In genomic region chr14:107845289-107846215, GRCm38 (mm10) we compare ENCODE assay signal across 30 mouse cellular contexts.
DNase-seq lines count a peak whose midpoint lies in the region; ATAC-seq lines count a peak whose summit lies in the region.
"Had no signal": no experiment of that assay in that cellular context is flagged by ENCODE, and none has a peak within 500 bp of the region (broad histone marks: within the 10 kb centered on the region; RNA-seq: fewer than 3 reads in every experiment).

No protein-coding gene starts in this region.

- no peaks in the 10 kb centered on the region for H3K9me3 ChIP-seq in hindbrain, embryonic 11.5 days (ENCODE audit: control insufficient read depth, low read length)
- H3K9me3 ChIP-seq in hindbrain, embryonic 10.5 days = no peaks in the 10 kb centered on the region
- no peaks in the 10 kb centered on the region for H3K9me3 ChIP-seq in neural tube, embryonic 11.5 days (ENCODE audit: control insufficient read depth, low read length)
- H3K9me3 ChIP-seq in neural tube, embryonic 15.5 days (replicated peaks) = no peaks in the 10 kb centered on the region
- no peaks in the 10 kb centered on the region for H3K9me3 ChIP-seq in midbrain, embryonic 14.5 days (ENCODE audit: control insufficient read depth, low read length)
- no peaks in the 10 kb centered on the region for H3K9me3 ChIP-seq in heart, embryonic 12.5 days (replicated peaks)
- H3K9me3 ChIP-seq: embryonic facial prominence, embryonic 12.5 days; intestine, embryonic 15.5 days; limb, embryonic 10.5 days; limb, embryonic 15.5 days; neural tube, embryonic 12.5 days had no signal

- ATAC-seq in hindbrain, embryonic 11.5 days (ENCODE audit: low FRiP score) = peak; percentile 57; the same call in 1 of the 2 replicates
- 0 out of 2 replicates have a peak, but pooled peaks have one; percentile 31 for ATAC-seq in neural tube, embryonic 11.5 days (ENCODE audit: insufficient read depth, low FRiP score, low TSS enrichment)
- no peak for ATAC-seq in neural tube, embryonic 15.5 days (ENCODE audit: low FRiP score)
- peak; percentile 62; the same call in 1 of the 2 replicates for ATAC-seq in midbrain, embryonic 14.5 days (ENCODE audit: low FRiP score, low TSS enrichment)
- no peak for ATAC-seq in heart, embryonic 12.5 days (ENCODE audit: insufficient number of reproducible peaks, low FRiP score)
- ATAC-seq: hindbrain, embryonic 16.5 days; intestine, embryonic 15.5 days; Patski had no signal

- H3K9ac ChIP-seq in hindbrain, embryonic 11.5 days (ENCODE audit: low read depth, low read length) = no peak overlapping the region
- H3K9ac ChIP-seq in neural tube, embryonic 11.5 days (ENCODE audit: low read length) = no peak overlapping the region
- H3K9ac ChIP-seq in neural tube, embryonic 15.5 days (replicated peaks) = no peak overlapping the region
- no peak overlapping the region for H3K9ac ChIP-seq in midbrain, embryonic 14.5 days (replicated peaks; ENCODE audit: low read length)
- H3K9ac ChIP-seq in heart, embryonic 12.5 days = no peak overlapping the region
- H3K9ac ChIP-seq: embryonic facial prominence, embryonic 12.5 days; intestine, embryonic 15.5 days; limb, embryonic 15.5 days; liver, embryonic 14.5 days; neural tube, embryonic 12.5 days had no signal

- no peaks in the 10 kb centered on the region for H3K27me3 ChIP-seq in hindbrain, embryonic 11.5 days (ENCODE audit: control insufficient read depth, insufficient read depth, low read length)
- no peaks in the 10 kb centered on the region for H3K27me3 ChIP-seq in hindbrain, embryonic 10.5 days (ENCODE audit: insufficient read depth, poor library complexity, severe bottlenecking)
- no peaks in the 10 kb centered on the region for H3K27me3 ChIP-seq in neural tube, embryonic 11.5 days (ENCODE audit: control insufficient read depth, insufficient read depth, low read length)
- no peaks in the 10 kb centered on the region for H3K27me3 ChIP-seq in neural tube, embryonic 15.5 days (replicated peaks)
- no peaks in the 10 kb centered on the region for H3K27me3 ChIP-seq in midbrain, embryonic 14.5 days (ENCODE audit: control insufficient read depth, insufficient read depth, low read length)
- no peaks in the 10 kb centered on the region for H3K27me3 ChIP-seq in heart, embryonic 12.5 days (replicated peaks)
- H3K27me3 ChIP-seq: embryonic facial prominence, embryonic 12.5 days; intestine, embryonic 15.5 days; limb, embryonic 15.5 days; neural tube, embryonic 12.5 days; Patski had no signal

- DNase-seq in hindbrain, embryonic 11.5 days (ENCODE audit: low spot score) = no peak
- no peak for DNase-seq in hindbrain, embryonic 10.5 days (ENCODE audit: low spot score)
- DNase-seq in neural tube, embryonic 11.5 days (ENCODE audit: low spot score) = no peak
- peak; percentile 52 for DNase-seq in midbrain, embryonic 14.5 days
- DNase-seq in frontal cortex, adult 2 months (ENCODE audit: extremely low spot score in 1 of 2, low spot score in 1 of 2) = no peak
- DNase-seq: adrenal gland, postnatal 10 days; cerebellum, adult 11 months; cerebellum, adult 9-10 months; embryo, embryonic 11 days; gastrocnemius, postnatal 10 days; kidney, adult 8-10 months; layer of hippocampus, adult 9-11 months; lung, adult 2 months; lung, postnatal 10 days; right cerebral cortex, postnatal 4 days; thymus, adult 18-20 months; thymus, postnatal 25 days had no signal

- H3K4me3 ChIP-seq in hindbrain, embryonic 11.5 days (ENCODE audit: low read depth, low read length) = no peak overlapping the region
- no peak overlapping the region for H3K4me3 ChIP-seq in hindbrain, embryonic 10.5 days
- no peak overlapping the region for H3K4me3 ChIP-seq in neural tube, embryonic 11.5 days (ENCODE audit: low read depth, low read length)
- no peak overlapping the region for H3K4me3 ChIP-seq in neural tube, embryonic 15.5 days (replicated peaks)
- H3K4me3 ChIP-seq in midbrain, embryonic 14.5 days (replicated peaks; ENCODE audit: low read depth, low read length) = no peak overlapping the region
- H3K4me3 ChIP-seq in heart, embryonic 12.5 days = no peak overlapping the region
- H3K4me3 ChIP-seq: embryonic facial prominence, embryonic 12.5 days; intestine, embryonic 15.5 days; limb, embryonic 10.5 days; limb, embryonic 15.5 days; neural tube, embryonic 12.5 days had no signal

- no peaks in the 10 kb centered on the region for H3K36me3 ChIP-seq in hindbrain, embryonic 11.5 days (ENCODE audit: control insufficient read depth, insufficient read depth, low read length)
- H3K36me3 ChIP-seq in hindbrain, embryonic 10.5 days = no peaks in the 10 kb centered on the region
- H3K36me3 ChIP-seq in neural tube, embryonic 11.5 days (ENCODE audit: control insufficient read depth, insufficient read depth, low read length) = no peaks in the 10 kb centered on the region
- H3K36me3 ChIP-seq in neural tube, embryonic 15.5 days = no peaks in the 10 kb centered on the region
- no peaks in the 10 kb centered on the region for H3K36me3 ChIP-seq in midbrain, embryonic 14.5 days (ENCODE audit: control insufficient read depth, insufficient read depth, low read length)
- no peaks in the 10 kb centered on the region for H3K36me3 ChIP-seq in heart, embryonic 12.5 days
- H3K36me3 ChIP-seq: embryonic facial prominence, embryonic 12.5 days; intestine, embryonic 15.5 days; limb, embryonic 10.5 days; limb, embryonic 15.5 days; neural tube, embryonic 12.5 days had no signal

- no peak overlapping the region for H3K27ac ChIP-seq in hindbrain, embryonic 11.5 days (ENCODE audit: low read depth, low read length)
- H3K27ac ChIP-seq in hindbrain, embryonic 10.5 days = no peak overlapping the region
- H3K27ac ChIP-seq in neural tube, embryonic 11.5 days (ENCODE audit: low read depth, low read length) = no peak overlapping the region
- no peak overlapping the region for H3K27ac ChIP-seq in neural tube, embryonic 15.5 days (replicated peaks)
- no peak overlapping the region for H3K27ac ChIP-seq in midbrain, embryonic 14.5 days (replicated peaks; ENCODE audit: low read depth, low read length)
- no peak overlapping the region for H3K27ac ChIP-seq in heart, embryonic 12.5 days (ENCODE audit: poor library complexity, severe bottlenecking)
- H3K27ac ChIP-seq: embryonic facial prominence, embryonic 12.5 days; intestine, embryonic 15.5 days; kidney, postnatal 0 days; limb, embryonic 10.5 days; limb, embryonic 15.5 days; liver, embryonic 14.5 days; macrophage; neural tube, embryonic 12.5 days; stomach, postnatal 0 days had no signal

- WGBS in hindbrain, embryonic 11.5 days = 77% methylated on average over 3 of the region's 3 CpGs
- 83% methylated on average over 3 of the region's 3 CpGs for WGBS in hindbrain, embryonic 10.5 days
- 75% methylated on average over 3 of the region's 3 CpGs for WGBS in neural tube, embryonic 11.5 days
- whole genome bisulfite sequencing in neural tube, embryonic 15.5 days = 62% methylated on average over 3 of the region's 3 CpGs
- WGBS in midbrain, embryonic 14.5 days = 22% methylated on average over 3 of the region's 3 CpGs
- whole genome bisulfite sequencing in heart, embryonic 12.5 days = 78% methylated on average over 3 of the region's 3 CpGs

- H3K4me2 ChIP-seq in hindbrain, embryonic 11.5 days (replicated peaks; ENCODE audit: low read depth, low read length) = no peak overlapping the region
- H3K4me2 ChIP-seq in neural tube, embryonic 11.5 days (ENCODE audit: low read depth) = no peak overlapping the region
- no peak overlapping the region for H3K4me2 ChIP-seq in neural tube, embryonic 15.5 days
- H3K4me2 ChIP-seq in midbrain, embryonic 14.5 days (ENCODE audit: low read length) = no peak overlapping the region
- no peak overlapping the region for H3K4me2 ChIP-seq in heart, embryonic 12.5 days
- H3K4me2 ChIP-seq: embryonic facial prominence, embryonic 12.5 days; intestine, embryonic 15.5 days; limb, embryonic 15.5 days; neural tube, embryonic 12.5 days had no signal

- no peaks in the 10 kb centered on the region for H3K4me1 ChIP-seq in hindbrain, embryonic 11.5 days (replicated peaks; ENCODE audit: control insufficient read depth, insufficient read depth, low read length)
- no peaks in the 10 kb centered on the region for H3K4me1 ChIP-seq in hindbrain, embryonic 10.5 days (replicated peaks)
- no peaks in the 10 kb centered on the region for H3K4me1 ChIP-seq in neural tube, embryonic 11.5 days (ENCODE audit: control insufficient read depth, insufficient read depth, low read length)
- no peaks in the 10 kb centered on the region for H3K4me1 ChIP-seq in neural tube, embryonic 15.5 days
- H3K4me1 ChIP-seq in midbrain, embryonic 14.5 days (ENCODE audit: control insufficient read depth, insufficient read depth, low read length) = no peaks in the 10 kb centered on the region; the same call in 1 of the 2 replicates
- no peaks in the 10 kb centered on the region for H3K4me1 ChIP-seq in heart, embryonic 12.5 days (replicated peaks)
- H3K4me1 ChIP-seq: embryonic facial prominence, embryonic 12.5 days; intestine, embryonic 15.5 days; limb, embryonic 10.5 days; limb, embryonic 15.5 days; neural tube, embryonic 12.5 days had no signal

Comparison
In these comparisons a context has a peak if more than half of its experiments do, and no peak if none do; other contexts are left out.
1. ATAC-seq: peak in hindbrain, embryonic 11.5 days (single experiment), neural tube, embryonic 11.5 days (single experiment) and midbrain, embryonic 14.5 days (single experiment); none in neural tube, embryonic 15.5 days (single experiment) and heart, embryonic 12.5 days (single experiment).